12 mouse cellular contexts compared by ENCODE assay signal in genomic region chr3:75498961-75499960, GRCm38 (mm10). TPM values are rescaled to one million over a fixed set of nuclear protein-coding genes. Genes with fewer than 3 reads are reported as not detected.
DNase-seq lines count a peak whose midpoint lies in the region; ATAC-seq lines count a peak whose summit lies in the region.
"Had no signal": no experiment of that assay in that cellular context is flagged by ENCODE, and none has a peak within 500 bp of the region (broad histone marks: within the 10 kb centered on the region; RNA-seq: fewer than 3 reads in every experiment).

No protein-coding gene starts in this region.

- H3K9ac ChIP-seq in intestine, embryonic 16.5 days (ENCODE audit: low read depth, low read length), result no peak overlapping the region
- H3K9ac ChIP-seq: limb, embryonic 15.5 days had no signal

- intact Hi-C loops in left cerebral cortex, postnatal 25 days (cut with DNase I), result no loop called here

- no peaks in the 10 kb centered on the region for H3K4me1 ChIP-seq in intestine, embryonic 16.5 days (ENCODE audit: control insufficient read depth, insufficient read depth, low read length)
- H3K4me1 ChIP-seq: limb, embryonic 15.5 days had no signal

- no peaks in the 10 kb centered on the region for H3K36me3 ChIP-seq in splenic B cell, adult 2 months (ENCODE audit: control insufficient read depth, insufficient read depth, low read length, poor library complexity, severe bottlenecking)
- H3K36me3 ChIP-seq in intestine, embryonic 16.5 days (ENCODE audit: control insufficient read depth, insufficient read depth, low read length), result no peaks in the 10 kb centered on the region
- H3K36me3 ChIP-seq: limb, embryonic 15.5 days had no signal

- H3K27me3 ChIP-seq in splenic B cell, adult 2 months (ENCODE audit: control insufficient read depth, insufficient read depth, low read length, poor library complexity, severe bottlenecking), result no peaks in the 10 kb centered on the region
- H3K27me3 ChIP-seq in intestine, embryonic 16.5 days (replicated peaks; ENCODE audit: control insufficient read depth, insufficient read depth, low read length), result no peaks in the 10 kb centered on the region
- H3K27me3 ChIP-seq: limb, embryonic 15.5 days had no signal

- peak; percentile 7 for DNase-seq in lung, postnatal 36 days
- DNase-seq in lung, postnatal 10 days, result no peak
- peak; percentile 29 for DNase-seq in fibroblast of lung, adult 2 months (ENCODE audit: low read depth)
- DNase-seq in splenic B cell, adult 2 months (ENCODE audit: low read depth, low spot score), result peak; percentile 67
- no peak for DNase-seq in right cerebral cortex, adult 2 months (ENCODE audit: low spot score in 2 of 2)
- DNase-seq in left cerebral cortex, postnatal 25 days (ENCODE audit: low spot score in 2 of 2), result no peak

- H3K4me2 ChIP-seq in intestine, embryonic 16.5 days (ENCODE audit: low read depth, low read length), result no peak overlapping the region
- H3K4me2 ChIP-seq: limb, embryonic 15.5 days had no signal

- peak; percentile 65 for ATAC-seq in CD4-positive, CD25-positive, alpha-beta regulatory T cell, adult 4 months
- ATAC-seq in intestine, embryonic 16.5 days, result no peak
- ATAC-seq: intestine, postnatal 0 days had no signal

- 81% methylated on average over 7 of the region's 7 CpGs for WGBS in intestine, embryonic 16.5 days

- H3K27ac ChIP-seq in intestine, embryonic 16.5 days (ENCODE audit: low read length), result no peak overlapping the region
- H3K27ac ChIP-seq: limb, embryonic 15.5 days had no signal

- no peak overlapping the region for H3K4me3 ChIP-seq in intestine, embryonic 16.5 days (ENCODE audit: low read length)
- H3K4me3 ChIP-seq: limb, embryonic 15.5 days had no signal

- no peaks in the 10 kb centered on the region for H3K9me3 ChIP-seq in intestine, embryonic 16.5 days (ENCODE audit: control insufficient read depth, low read length)
- H3K9me3 ChIP-seq: limb, embryonic 15.5 days had no signal

RNA-seq across cellular contexts. Expression of gene Wdr49, which starts 17.3 kb away (rescaled TPM):
- under 1 TPM in 1 of 2 experiments, not detected in 1; 0.22 TPM for polyA plus RNA-seq in CD4-positive, CD25-positive, alpha-beta regulatory T cell, adult 4 months (2017; shearing (Covaris generic))
- polyA plus RNA-seq in intestine, embryonic 16.5 days (2015; fragmentation: Nextera tagmentation; extraction: Ambion mirVana), result not detected in 2 replicates
- total RNA-seq in left cerebral cortex, postnatal 25 days (2021), result under 1 TPM; 0.18 TPM
- polyA plus RNA-seq: heart, embryonic 14.5 days; intestine, postnatal 0 days; limb, embryonic 15.5 days; stomach, embryonic 14.5 days had no signal

RNA-seq across cellular contexts. Expression of gene Pdcd10, which starts 57.4 kb away (rescaled TPM):
- 100 to 1,000 TPM; 162 to 251 TPM for polyA plus RNA-seq in CD4-positive, CD25-positive, alpha-beta regulatory T cell, adult 4 months (2017; shearing (Covaris generic))
- polyA plus RNA-seq in intestine, embryonic 16.5 days (2015; fragmentation: Nextera tagmentation; extraction: Ambion mirVana), result 74.2 and 79.9 TPM in 2 replicates
- 10 to 100 TPM; 62.5 to 66.9 TPM for total RNA-seq in left cerebral cortex, postnatal 25 days (2021)

RNA-seq across cellular contexts. Expression of gene Serpini1, which starts 58.1 kb away (rescaled TPM):
- polyA plus RNA-seq in CD4-positive, CD25-positive, alpha-beta regulatory T cell, adult 4 months (2017; shearing (Covaris generic)), result 10 to 100 TPM; 16.6 to 19.3 TPM
- polyA plus RNA-seq in intestine, embryonic 16.5 days (2015; fragmentation: Nextera tagmentation; extraction: Ambion mirVana), result 23.6 and 25.7 TPM in 2 replicates
- total RNA-seq in left cerebral cortex, postnatal 25 days (2021), result 100 to 1,000 TPM; 214 to 251 TPM

Comparison
In these comparisons a context has a peak if more than half of its experiments do, and no peak if none do; other contexts are left out.
1. DNase-seq: peak in lung, postnatal 36 days (single experiment), fibroblast of lung, adult 2 months (single experiment) and splenic B cell, adult 2 months (single experiment); none in lung, postnatal 10 days (single experiment), right cerebral cortex, adult 2 months (0 of 2) and left cerebral cortex, postnatal 25 days (0 of 2).